Mouse (Mus musculus): Measurements from ENCODE around the gene Erp44.

DNA sequence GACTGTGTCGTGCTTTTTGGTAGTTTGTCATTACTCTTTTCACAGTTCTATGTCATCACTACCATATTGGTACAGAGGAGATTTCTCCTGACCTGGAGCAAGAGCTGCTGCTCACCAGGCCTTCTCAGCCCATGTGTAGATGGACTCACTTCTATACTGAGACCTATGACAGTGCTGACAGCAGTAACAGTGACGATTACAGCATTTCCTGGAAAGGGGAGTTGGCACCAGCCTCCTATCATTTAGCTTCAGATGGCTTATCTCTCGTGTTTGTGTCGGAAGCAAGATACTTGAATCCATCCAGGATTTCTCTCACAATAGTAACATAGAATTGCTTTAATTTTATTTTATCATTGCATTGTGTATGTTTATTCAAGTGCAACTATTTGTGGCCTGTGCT lies 119.0 kb downstream of the Erp44 start:
- TF ChIP-seq ZNF384 (IDR thresholded peaks at IDR 0.05; ENCODE audit: low read depth, low read length) (no peak), BHLHE40 (IDR thresholded peaks at IDR 0.05; ENCODE audit: low read depth, low read length) (no peak), CTCF (conservative IDR thresholded peaks at IDR 0.05 in 1 of 2, IDR thresholded peaks at IDR 0.05 in 1 of 2; ENCODE audit: low read depth in 2 of 2, low read length in 2 of 2) (no peak), ELF1 (IDR thresholded peaks at IDR 0.05; ENCODE audit: low read depth, low read length) (no peak)

Measured in CH12.LX (cell line).